In the genomic region with DNA sequence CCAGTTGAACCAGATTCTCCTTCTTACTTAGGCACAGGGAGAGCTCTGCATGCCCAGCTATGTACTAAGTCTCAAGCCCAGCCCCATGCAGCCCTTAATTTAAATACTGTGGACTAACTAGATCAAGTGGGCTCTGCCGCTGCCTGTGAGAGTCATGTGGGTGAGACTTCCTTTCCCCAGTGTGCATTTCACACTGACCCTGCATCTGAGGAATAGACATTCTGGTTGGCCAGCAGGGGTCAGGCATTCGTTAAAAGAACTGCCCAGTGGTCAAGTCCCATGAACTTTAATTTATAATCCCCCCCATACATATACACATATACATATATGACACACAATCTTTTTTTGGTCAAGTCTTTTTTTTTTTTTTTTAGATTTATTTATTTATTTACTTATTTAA, we compare ENCODE assay signal across 11 mouse cellular contexts. TPM values are rescaled to one million over a fixed set of nuclear protein-coding genes. Genes with fewer than 3 reads are reported as not detected.
A peak's percentile ranks its signal among the peaks of the same experiment; 100 is the strongest.
DNase-seq lines count a peak whose midpoint lies in the region; ATAC-seq and TF ChIP-seq lines count a peak whose summit lies in the region.
"Had no signal": no experiment of that assay in that cellular context is flagged by ENCODE, and none has a peak within 500 bp of the region (broad histone marks: within the 10 kb centered on the region; RNA-seq: fewer than 3 reads in every experiment).

No protein-coding gene starts in this region.

- TF ChIP-seq CTCF in intestine, postnatal 0 days (IDR thresholded peaks at IDR 0.05; ENCODE audit: low read depth): peak; percentile 52
- no peak for TF ChIP-seq CTCF in cerebellum, adult 2 months (IDR thresholded peaks at IDR 0.05; ENCODE audit: borderline replicate concordance, insufficient read depth, low read depth, low read length)

- H3K36me3 ChIP-seq in intestine, postnatal 0 days (ENCODE audit: control insufficient read depth, insufficient read depth): no peaks in the 10 kb centered on the region
- H3K36me3 ChIP-seq in intestine, embryonic 15.5 days: peaks cover 4% of the 10 kb centered on the region; the same call in 1 of the 2 replicates
- H3K36me3 ChIP-seq in lung, embryonic 16.5 days (ENCODE audit: control insufficient read depth, insufficient read depth, low read length): no peaks in the 10 kb centered on the region
- H3K36me3 ChIP-seq: lung, embryonic 15.5 days had no signal

- TF ChIP-seq POLR2A in cerebellum, adult 2 months (IDR thresholded peaks at IDR 0.05; ENCODE audit: borderline replicate concordance, insufficient read depth, low read length): no peak

- 60% methylated on average over 2 of the region's 2 CpGs for WGBS in intestine, postnatal 0 days
- WGBS in intestine, embryonic 15.5 days: 61% methylated on average over 2 of the region's 2 CpGs
- WGBS in lung, embryonic 16.5 days: 23% methylated on average over 2 of the region's 2 CpGs
- 72% methylated on average over 2 of the region's 2 CpGs for WGBS in cerebellum, adult 2 months

- no peaks in the 10 kb centered on the region for H3K27me3 ChIP-seq in intestine, postnatal 0 days (replicated peaks; ENCODE audit: control insufficient read depth, insufficient read depth, low read length)
- no peaks in the 10 kb centered on the region for H3K27me3 ChIP-seq in intestine, embryonic 15.5 days (replicated peaks)
- H3K27me3 ChIP-seq in lung, embryonic 16.5 days (ENCODE audit: control insufficient read depth, insufficient read depth, low read depth, low read length): no peaks in the 10 kb centered on the region
- H3K27me3 ChIP-seq in cerebellum, adult 2 months (ENCODE audit: control insufficient read depth, insufficient read depth, low read length): no peaks in the 10 kb centered on the region
- H3K27me3 ChIP-seq: lung, embryonic 15.5 days had no signal

- no peak overlapping the region for H3K9ac ChIP-seq in intestine, postnatal 0 days (ENCODE audit: low read depth, low read length)
- no peak overlapping the region for H3K9ac ChIP-seq in intestine, embryonic 15.5 days
- H3K9ac ChIP-seq in lung, embryonic 16.5 days (ENCODE audit: low read length): no peak overlapping the region
- H3K9ac ChIP-seq: lung, embryonic 15.5 days had no signal

- H3K27ac ChIP-seq in intestine, postnatal 0 days (ENCODE audit: low read depth, low read length): no peak overlapping the region
- no peak overlapping the region for H3K27ac ChIP-seq in intestine, embryonic 15.5 days
- H3K27ac ChIP-seq in lung, embryonic 16.5 days (ENCODE audit: low read length): no peak overlapping the region
- H3K27ac ChIP-seq in cerebellum, adult 2 months (ENCODE audit: insufficient read depth, low read length): no peak overlapping the region
- H3K27ac ChIP-seq: lung, embryonic 15.5 days had no signal

- H3K4me3 ChIP-seq in intestine, postnatal 0 days (ENCODE audit: low read depth, low read length): no peak overlapping the region
- no peak overlapping the region for H3K4me3 ChIP-seq in intestine, embryonic 15.5 days (replicated peaks)
- H3K4me3 ChIP-seq in lung, embryonic 16.5 days (ENCODE audit: low read length): no peak overlapping the region
- H3K4me3 ChIP-seq in cerebellum, adult 2 months (replicated peaks; ENCODE audit: insufficient read depth, low read depth, low read length): no peak overlapping the region
- H3K4me3 ChIP-seq: lung, embryonic 15.5 days had no signal

- no peak overlapping the region for H3K4me2 ChIP-seq in intestine, postnatal 0 days (replicated peaks; ENCODE audit: low read depth)
- no peak overlapping the region for H3K4me2 ChIP-seq in intestine, embryonic 15.5 days (replicated peaks)
- H3K4me2 ChIP-seq in lung, embryonic 16.5 days (ENCODE audit: low read depth, low read length): no peak overlapping the region
- H3K4me2 ChIP-seq: lung, embryonic 15.5 days had no signal

- no peaks in the 10 kb centered on the region for H3K9me3 ChIP-seq in intestine, postnatal 0 days (ENCODE audit: control insufficient read depth)
- no peaks in the 10 kb centered on the region for H3K9me3 ChIP-seq in intestine, embryonic 15.5 days
- no peaks in the 10 kb centered on the region for H3K9me3 ChIP-seq in lung, embryonic 16.5 days (ENCODE audit: control insufficient read depth, low read length)
- H3K9me3 ChIP-seq: lung, embryonic 15.5 days had no signal

- ATAC-seq in intestine, postnatal 0 days: no peak
- no peak for ATAC-seq in intestine, embryonic 15.5 days
- ATAC-seq in lung, embryonic 16.5 days (ENCODE audit: low read depth): peak; percentile 34

- H3K4me1 ChIP-seq in intestine, postnatal 0 days (replicated peaks; ENCODE audit: control insufficient read depth, insufficient read depth, low read length): no peaks in the 10 kb centered on the region
- H3K4me1 ChIP-seq in intestine, embryonic 15.5 days (replicated peaks): 0 out of 2 replicates have a peak, but pooled peaks cover 2% of the 10 kb centered on the region
- H3K4me1 ChIP-seq in lung, embryonic 16.5 days (replicated peaks; ENCODE audit: control insufficient read depth, insufficient read depth, low read length): peaks cover 39% of the 10 kb centered on the region
- H3K4me1 ChIP-seq in cerebellum, adult 2 months (ENCODE audit: control insufficient read depth, insufficient read depth, low read length): peaks cover 6% of the 10 kb centered on the region; the same call in 1 of the 2 replicates

- peak; percentile 48 for DNase-seq in retina, postnatal 1 day
- no peak for DNase-seq in retina, embryonic 14.5 days (ENCODE audit: low spot score)
- DNase-seq in cerebellum, adult 2 months: no peak
- no peak for DNase-seq in right cerebral cortex, postnatal 25 days
- DNase-seq: gastrocnemius, postnatal 10 days; kidney, postnatal 14 days; thymus, postnatal 36 days had no signal

RNA-seq across cellular contexts. Expression of a gene that starts 15.7 kb away (rescaled TPM):
- 6.8 and 7.0 TPM in 2 replicates for polyA plus RNA-seq in intestine, postnatal 0 days (2015; fragmentation: Nextera tagmentation; extraction: Ambion mirVana)
- polyA plus RNA-seq in intestine, embryonic 15.5 days (2015; fragmentation: Nextera tagmentation; extraction: Ambion mirVana): 24.5 and 25.4 TPM in 2 replicates
- polyA plus RNA-seq in lung, embryonic 16.5 days (2015; fragmentation: Nextera tagmentation; extraction: Ambion mirVana): 35.3 and 37.1 TPM in 2 replicates
- polyA plus RNA-seq in cerebellum, adult 2 months (2012; rRNA removed): 7.8 and 8.7 TPM in 2 replicates
